Mouse (Mus musculus): ENCODE data around the gene Gcfc2.

The Gcfc2 gene

GRCm38 (mm10) chr6:81923523-81924142 lies at the start of gene Gcfc2:
Gcfc2 (plus strand) TSS chr6:81923669.
- peak; percentile 89 for ATAC-seq (ENCODE audit: insufficient number of reproducible peaks, low FRiP score, low TSS enrichment)

GRCm38 (mm10) chr6:81895678-81896230 lies 27.7 kb upstream of the Gcfc2 start:
- no peak for ATAC-seq (ENCODE audit: insufficient number of reproducible peaks, low FRiP score, low TSS enrichment)

- ATAC-seq (ENCODE audit: insufficient number of reproducible peaks, low FRiP score, low TSS enrichment): no peak
Observed at GRCm38 (mm10) chr6:81910302-81910855, 13.1 kb upstream of the Gcfc2 start.

GRCm38 (mm10) chr6:81911244-81911643 lies 12.2 kb upstream of the Gcfc2 start:
- ATAC-seq (ENCODE audit: insufficient number of reproducible peaks, low FRiP score, low TSS enrichment): no peak

- ATAC-seq (ENCODE audit: insufficient number of reproducible peaks, low FRiP score, low TSS enrichment): no peak
Observed at GRCm38 (mm10) chr6:81911713-81912112, 11.8 kb upstream of the Gcfc2 start.

GRCm38 (mm10) chr6:81912177-81912576 lies 11.3 kb upstream of the Gcfc2 start:
- no peak for ATAC-seq (ENCODE audit: insufficient number of reproducible peaks, low FRiP score, low TSS enrichment)

- ATAC-seq (ENCODE audit: insufficient number of reproducible peaks, low FRiP score, low TSS enrichment): no peak
Observed at GRCm38 (mm10) chr6:81924304-81924703, 835 bp downstream of the Gcfc2 start.

- no peak for ATAC-seq (ENCODE audit: insufficient number of reproducible peaks, low FRiP score, low TSS enrichment)
Observed at GRCm38 (mm10) chr6:81929402-81929801, 5.9 kb downstream of the Gcfc2 start.

GRCm38 (mm10) chr6:81933281-81933680 lies 9.8 kb downstream of the Gcfc2 start:
- no peak for ATAC-seq (ENCODE audit: insufficient number of reproducible peaks, low FRiP score, low TSS enrichment)

- no peak for ATAC-seq (ENCODE audit: insufficient number of reproducible peaks, low FRiP score, low TSS enrichment)
Observed at GRCm38 (mm10) chr6:81941718-81942117, 18.2 kb downstream of the Gcfc2 start.

GRCm38 (mm10) chr6:81943281-81943680 lies 19.8 kb downstream of the Gcfc2 start:
- ATAC-seq (ENCODE audit: insufficient number of reproducible peaks, low FRiP score, low TSS enrichment): no peak

GRCm38 (mm10) chr6:81944432-81944831 lies 21.0 kb downstream of the Gcfc2 start:
- ATAC-seq (ENCODE audit: insufficient number of reproducible peaks, low FRiP score, low TSS enrichment): no peak

GRCm38 (mm10) chr6:81946906-81947305 lies 23.4 kb downstream of the Gcfc2 start:
- no peak for ATAC-seq (ENCODE audit: insufficient number of reproducible peaks, low FRiP score, low TSS enrichment)

- no peak for ATAC-seq (ENCODE audit: insufficient number of reproducible peaks, low FRiP score, low TSS enrichment)
Observed at GRCm38 (mm10) chr6:81955133-81955532, 31.7 kb downstream of the Gcfc2 start.

GRCm38 (mm10) chr6:81956399-81956798 lies 32.9 kb downstream of the Gcfc2 start:
- no peak for ATAC-seq (ENCODE audit: insufficient number of reproducible peaks, low FRiP score, low TSS enrichment)

GRCm38 (mm10) chr6:81957992-81958391 lies 34.5 kb downstream of the Gcfc2 start:
- no peak for ATAC-seq (ENCODE audit: insufficient number of reproducible peaks, low FRiP score, low TSS enrichment)

GRCm38 (mm10) chr6:81959866-81960265 lies 36.4 kb downstream of the Gcfc2 start:
- ATAC-seq (ENCODE audit: insufficient number of reproducible peaks, low FRiP score, low TSS enrichment): no peak

- ATAC-seq (ENCODE audit: insufficient number of reproducible peaks, low FRiP score, low TSS enrichment): no peak
Observed at GRCm38 (mm10) chr6:81960284-81960683, 36.8 kb downstream of the Gcfc2 start.

- peak; percentile 96 for ATAC-seq (ENCODE audit: insufficient number of reproducible peaks, low FRiP score, low TSS enrichment)
Observed at GRCm38 (mm10) chr6:81965296-81966067, 42.0 kb downstream of the Gcfc2 start, which contains the start of gene Mrpl19. Mrpl19 (minus strand) TSS chr6:81965958.

- no peak for ATAC-seq (ENCODE audit: insufficient number of reproducible peaks, low FRiP score, low TSS enrichment)
Observed at GRCm38 (mm10) chr6:81966068-81966544, 42.6 kb downstream of the Gcfc2 start.

GRCm38 (mm10) chr6:81971196-81971595 lies 47.7 kb downstream of the Gcfc2 start:
- ATAC-seq (ENCODE audit: insufficient number of reproducible peaks, low FRiP score, low TSS enrichment): no peak

Measured in cerebellum, adult (tissue).